Mouse (Mus musculus) intestine, embryonic 15.5 days (tissue): ENCODE measurements at regions not wholly inside any gene's neighbourhood (a gene's known extent, or its start where the extent isn't known, plus 50 kb on each side); places are given as distances from the start of the nearest gene placed in this dataset.

ENCODE experiments used
- ATAC-seq: fragments of 200-750 bp; cut with Nextera tagmentation; 2 replicates; pipeline ENCODE4 v1.8.0; 2017; ENCODE audit warnings: moderate TSS enrichment, moderate library complexity
- H3K27ac ChIP-seq: fragments of 300-500 bp; sonication (generic); 2 replicates; pipeline ENCODE4 v1.5.1; 2015; ENCODE audit warnings: mild to moderate bottlenecking, inconsistent platforms
- H3K27me3 ChIP-seq: fragments of 300-500 bp; sonication (generic); replicated peaks from 2 replicates; pipeline ENCODE4 v1.6.1; 2015; ENCODE audit warnings: inconsistent platforms
- H3K36me3 ChIP-seq: fragments of 300-500 bp; sonication (generic); 2 replicates; pipeline ENCODE4 v1.6.1; 2015; ENCODE audit warnings: inconsistent platforms
- H3K4me1 ChIP-seq: fragments of 300-500 bp; sonication (generic); replicated peaks from 2 replicates; pipeline ENCODE4 v1.6.1; 2015; ENCODE audit warnings: inconsistent platforms
- H3K4me2 ChIP-seq: fragments of 300-500 bp; sonication (generic); replicated peaks from 2 replicates; pipeline ENCODE4 v1.6.1; 2015; ENCODE audit warnings: mild to moderate bottlenecking, inconsistent platforms
- H3K4me3 ChIP-seq: fragments of 300-500 bp; sonication (generic); replicated peaks from 2 replicates; pipeline ENCODE4 v1.5.1; 2015; ENCODE audit warnings: inconsistent platforms
- H3K9ac ChIP-seq: fragments of 300-500 bp; sonication (generic); 2 replicates; pipeline ENCODE4 v1.6.1; 2015; ENCODE audit warnings: inconsistent platforms
- H3K9me3 ChIP-seq: fragments of 300-500 bp; sonication (generic); 2 replicates; pipeline ENCODE4 v1.6.1; 2016; ENCODE audit warnings: inconsistent platforms
- WGBS: fragments of 180-500 bp; shearing (Covaris S2); methylation state at CpG from one replicate; pipeline ENCODE4 v1.1.7; 2015; 5-methylcytosine and 5-hydroxymethylcytosine counted together

DNA sequence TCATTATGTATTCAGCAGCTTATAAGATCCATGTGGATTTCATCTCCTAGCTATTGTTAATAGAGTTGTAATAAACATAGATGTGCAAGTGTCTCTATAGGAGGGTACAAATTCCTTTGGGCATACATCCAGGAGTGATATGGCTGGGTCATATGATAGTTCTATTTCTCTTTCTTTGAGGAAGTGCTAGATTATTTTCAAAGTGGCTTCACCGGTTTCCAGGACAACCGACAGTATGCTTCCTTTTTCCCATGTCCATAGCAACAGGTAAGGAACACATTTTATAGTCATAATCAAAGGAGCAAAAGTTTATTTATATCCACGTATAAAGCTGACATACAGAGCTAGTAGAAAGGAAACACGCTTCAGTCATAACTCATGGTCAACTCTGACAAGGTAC, 710.2 kb upstream of the Tenm4 start:
- H3K27me3 ChIP-seq = no peaks in the 10 kb centered on the region
- WGBS = 81% methylated on average over 4 of the region's 4 CpGs

GRCm38 (mm10) chr7:95465506-95465905, 705.5 kb upstream of the Tenm4 start:
- H3K4me2 ChIP-seq = no peak overlapping the region
- no peak overlapping the region for H3K9ac ChIP-seq
- no peaks in the 10 kb centered on the region for H3K36me3 ChIP-seq
- H3K27ac ChIP-seq = no peak overlapping the region
- H3K9me3 ChIP-seq = no peaks in the 10 kb centered on the region
- WGBS = 87% methylated on average over 4 of the region's 4 CpGs
- no peak overlapping the region for H3K4me3 ChIP-seq
- no peaks in the 10 kb centered on the region for H3K4me1 ChIP-seq
- ATAC-seq = no peak
- no peaks in the 10 kb centered on the region for H3K27me3 ChIP-seq

More for the DNA sequence above, 710.2 kb upstream of the Tenm4 start:
- no peak overlapping the region for H3K9ac ChIP-seq
- ATAC-seq = no peak
- H3K9me3 ChIP-seq = no peaks in the 10 kb centered on the region
- no peak overlapping the region for H3K4me2 ChIP-seq
- no peak overlapping the region for H3K4me3 ChIP-seq
- H3K27ac ChIP-seq = no peak overlapping the region
- H3K36me3 ChIP-seq = no peaks in the 10 kb centered on the region
- no peaks in the 10 kb centered on the region for H3K4me1 ChIP-seq

DNA sequence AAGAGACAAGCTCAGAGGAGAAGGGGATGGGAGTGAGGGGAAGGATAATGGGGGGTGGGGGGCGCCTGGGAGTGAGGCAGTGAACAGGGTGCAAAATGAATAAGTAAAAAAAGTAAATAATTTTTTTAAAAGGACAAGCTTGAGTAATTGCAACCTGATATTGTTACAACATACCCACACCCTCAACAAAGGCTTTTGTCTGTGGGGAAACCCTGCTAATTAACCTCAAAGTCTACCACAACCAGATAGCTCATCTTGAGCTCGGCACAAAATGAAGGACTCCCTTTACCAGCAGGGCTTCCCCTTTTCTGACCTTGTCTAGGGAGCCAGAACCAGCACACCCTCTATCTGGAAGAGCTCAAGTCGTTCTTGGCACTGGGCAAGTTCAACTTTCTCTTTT, 704.0 kb upstream of the Tenm4 start:
- Histone ChIP-seq H3K27me3 (no peaks in the 10 kb centered on the region), H3K9ac (no peak overlapping the region), H3K27ac (no peak overlapping the region), H3K4me3 (no peak overlapping the region), H3K4me1 (no peaks in the 10 kb centered on the region), H3K9me3 (no peaks in the 10 kb centered on the region), H3K4me2 (no peak overlapping the region), H3K36me3 (no peaks in the 10 kb centered on the region)
- WGBS = 40% methylated on average over 3 of the region's 3 CpGs
- no peak for ATAC-seq

DNA sequence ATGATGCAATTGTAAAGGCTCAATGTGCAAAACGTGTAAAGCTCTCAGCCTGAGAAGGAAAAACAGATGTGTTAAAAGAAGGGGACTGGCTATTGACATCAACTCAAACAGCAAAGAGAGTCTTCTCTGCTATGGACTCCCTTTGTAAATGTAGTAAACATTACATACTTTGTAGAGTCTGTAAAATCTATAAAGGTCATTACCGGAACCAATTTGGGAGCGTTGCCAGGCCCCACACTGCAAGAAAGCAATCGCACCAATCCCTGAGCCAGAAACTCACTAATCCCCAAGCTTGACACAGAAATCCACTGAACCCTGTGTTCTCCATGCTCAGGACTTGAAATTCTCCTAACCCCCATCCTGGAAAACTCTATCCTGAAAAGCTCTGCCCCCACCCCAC, 697.2 kb upstream of the Tenm4 start:
- Histone ChIP-seq H3K4me2 (no peak overlapping the region), H3K27me3 (no peaks in the 10 kb centered on the region), H3K4me3 (no peak overlapping the region), H3K36me3 (no peaks in the 10 kb centered on the region), H3K9me3 (no peaks in the 10 kb centered on the region), H3K9ac (no peak overlapping the region), H3K27ac (no peak overlapping the region), H3K4me1 (no peaks in the 10 kb centered on the region)
- ATAC-seq = no peak
- 72% methylated on average over 4 of the region's 4 CpGs for WGBS

DNA sequence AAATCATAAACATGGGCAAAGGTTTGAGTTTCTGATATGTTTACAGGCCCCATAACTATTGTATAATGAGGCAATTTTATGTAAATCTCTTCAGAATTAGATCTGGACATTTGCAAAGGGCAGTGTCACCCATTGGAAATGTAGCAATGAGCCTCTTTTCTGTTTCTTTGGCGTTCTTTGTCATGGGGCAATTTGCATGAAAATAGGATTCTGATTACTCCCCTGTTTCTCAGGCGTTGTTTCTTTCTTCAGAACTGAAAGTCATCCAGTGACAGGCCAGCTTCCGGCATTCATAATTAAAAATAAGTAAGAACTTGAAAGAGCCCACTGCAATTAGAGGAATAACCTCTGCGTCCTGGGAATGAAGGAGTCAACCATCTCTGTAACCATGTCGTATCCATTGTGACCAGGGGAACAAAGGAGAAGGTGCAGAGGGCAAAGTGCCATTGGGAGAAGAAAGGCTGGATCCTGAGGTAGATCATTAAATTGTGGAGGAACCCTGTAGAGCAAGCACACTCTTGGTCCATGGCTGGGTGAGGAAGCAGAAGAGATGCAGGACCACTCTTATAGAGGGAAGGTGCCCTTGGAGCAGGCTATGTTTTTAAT, 690.8 kb upstream of the Tenm4 start:
- no peaks in the 10 kb centered on the region for H3K27me3 ChIP-seq
- WGBS = 65% methylated on average over 5 of the region's 5 CpGs

GRCm38 (mm10) chr7:95489666-95490065, 681.4 kb upstream of the Tenm4 start:
- no peak for ATAC-seq

More for the DNA sequence above, 690.8 kb upstream of the Tenm4 start:
- ATAC-seq = no peak
- H3K36me3 ChIP-seq = no peaks in the 10 kb centered on the region
- H3K9me3 ChIP-seq = no peaks in the 10 kb centered on the region
- no peak overlapping the region for H3K4me3 ChIP-seq
- H3K4me2 ChIP-seq = no peak overlapping the region
- no peak overlapping the region for H3K27ac ChIP-seq
- no peaks in the 10 kb centered on the region for H3K4me1 ChIP-seq
- no peak overlapping the region for H3K9ac ChIP-seq

GRCm38 (mm10) chr7:95494793-95495192, 676.3 kb upstream of the Tenm4 start:
- no peak for ATAC-seq
- no peaks in the 10 kb centered on the region for H3K36me3 ChIP-seq
- no peaks in the 10 kb centered on the region for H3K4me1 ChIP-seq
- H3K4me2 ChIP-seq = no peak overlapping the region
- WGBS = 70% methylated on average over 1 of the region's 1 CpGs
- no peaks in the 10 kb centered on the region for H3K9me3 ChIP-seq
- no peak overlapping the region for H3K4me3 ChIP-seq
- H3K9ac ChIP-seq = no peak overlapping the region
- H3K27me3 ChIP-seq = no peaks in the 10 kb centered on the region
- H3K27ac ChIP-seq = no peak overlapping the region

More at GRCm38 (mm10) chr7:95489666-95490065, 681.4 kb upstream of the Tenm4 start:
- Histone ChIP-seq H3K4me2 (no peak overlapping the region), H3K4me3 (no peak overlapping the region), H3K4me1 (no peaks in the 10 kb centered on the region), H3K9me3 (no peaks in the 10 kb centered on the region), H3K27ac (no peak overlapping the region), H3K27me3 (no peaks in the 10 kb centered on the region), H3K36me3 (no peaks in the 10 kb centered on the region), H3K9ac (no peak overlapping the region)
- 8% methylated on average over 4 of the region's 4 CpGs for WGBS

DNA sequence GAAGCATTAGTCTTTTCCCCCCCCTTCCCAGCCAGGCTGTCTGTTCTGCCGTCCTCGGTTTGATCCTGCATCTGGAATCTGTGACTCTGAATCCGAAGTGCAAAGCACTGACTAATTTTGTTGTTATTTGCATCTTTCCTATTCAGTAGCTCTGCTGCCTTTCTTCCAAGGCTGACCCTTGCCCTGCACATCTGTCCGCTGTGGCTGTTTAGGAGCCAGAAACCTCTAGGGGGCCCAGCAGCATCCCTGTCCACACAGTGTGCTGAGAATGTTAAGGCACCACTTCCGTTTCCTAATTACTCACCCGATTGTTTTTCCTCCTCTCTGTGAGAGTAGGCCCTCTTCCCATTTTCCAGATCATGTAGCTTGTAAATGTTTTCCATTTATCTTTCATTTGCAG, 668.1 kb upstream of the Tenm4 start:
- H3K4me2 ChIP-seq = no peak overlapping the region
- H3K9ac ChIP-seq = no peak overlapping the region
- ATAC-seq = no peak
- H3K36me3 ChIP-seq = no peaks in the 10 kb centered on the region
- WGBS = 33% methylated on average over 6 of the region's 6 CpGs
- H3K4me1 ChIP-seq = no peaks in the 10 kb centered on the region
- no peaks in the 10 kb centered on the region for H3K9me3 ChIP-seq
- no peaks in the 10 kb centered on the region for H3K27me3 ChIP-seq
- H3K27ac ChIP-seq = no peak overlapping the region
- H3K4me3 ChIP-seq = no peak overlapping the region

GRCm38 (mm10) chr7:95547256-95547655, 623.8 kb upstream of the Tenm4 start:
- ATAC-seq = no peak
- H3K27me3 ChIP-seq = no peaks in the 10 kb centered on the region
- no peaks in the 10 kb centered on the region for H3K9me3 ChIP-seq
- no peak overlapping the region for H3K9ac ChIP-seq
- 67% methylated on average over 3 of the region's 3 CpGs for WGBS
- no peaks in the 10 kb centered on the region for H3K4me1 ChIP-seq
- H3K4me2 ChIP-seq = no peak overlapping the region
- H3K4me3 ChIP-seq = no peak overlapping the region
- H3K36me3 ChIP-seq = no peaks in the 10 kb centered on the region
- no peak overlapping the region for H3K27ac ChIP-seq

DNA sequence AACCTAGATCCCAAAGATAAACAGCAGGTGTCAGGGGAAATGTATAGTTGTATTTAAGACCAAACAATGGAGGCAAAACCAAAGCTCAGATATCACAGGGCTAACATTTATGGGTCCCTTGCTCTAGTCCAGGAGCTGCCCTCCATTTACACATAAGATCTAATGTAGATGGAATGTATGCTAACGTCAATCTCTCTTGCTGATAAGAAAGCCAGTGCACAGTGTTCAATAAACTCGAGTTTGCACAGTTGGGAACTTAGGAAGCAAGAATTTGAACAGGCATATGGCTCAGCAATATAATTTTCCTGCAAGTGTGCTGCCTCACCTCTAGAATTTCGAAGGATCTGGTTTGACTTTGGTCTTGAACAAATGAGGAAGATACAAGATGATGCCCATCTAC, 620.9 kb upstream of the Tenm4 start:
- ATAC-seq = no peak
- H3K27ac ChIP-seq = no peak overlapping the region

DNA sequence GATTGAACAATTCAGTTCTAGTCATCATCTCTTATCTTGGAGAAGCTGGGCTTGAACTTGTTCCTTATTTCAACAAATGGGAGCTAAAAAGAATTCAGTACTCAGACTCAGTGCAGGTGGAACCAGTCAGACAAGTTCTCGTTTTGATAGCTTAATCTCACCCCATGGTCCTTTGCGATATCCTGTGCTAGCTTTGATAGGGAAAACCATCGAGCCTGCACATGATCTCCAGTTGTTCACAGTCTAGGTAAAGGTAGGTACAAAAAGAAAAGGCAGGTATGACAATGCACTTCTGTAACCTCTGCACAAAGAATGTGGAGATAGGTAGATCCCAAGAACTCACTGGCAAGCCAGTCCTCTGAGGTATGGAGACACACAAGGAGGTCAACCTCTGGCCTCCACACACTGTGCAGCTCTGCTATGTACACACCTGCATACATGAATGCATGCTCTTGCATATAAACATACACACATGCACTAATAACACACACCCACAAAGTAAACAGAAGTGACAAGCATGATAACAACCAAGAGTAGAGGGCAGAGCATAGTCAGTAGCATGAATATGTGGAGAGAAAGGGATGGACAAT, 619.2 kb upstream of the Tenm4 start:
- H3K9me3 ChIP-seq = no peaks in the 10 kb centered on the region
- H3K4me1 ChIP-seq = no peaks in the 10 kb centered on the region
- H3K4me2 ChIP-seq = no peak overlapping the region
- H3K36me3 ChIP-seq = no peaks in the 10 kb centered on the region
- no peaks in the 10 kb centered on the region for H3K27me3 ChIP-seq
- WGBS = 68% methylated on average over 3 of the region's 3 CpGs
- no peak overlapping the region for H3K4me3 ChIP-seq
- peak; percentile 31; the same call in 1 of the 2 replicates for ATAC-seq
- H3K27ac ChIP-seq = no peak overlapping the region
- H3K9ac ChIP-seq = no peak overlapping the region

More for the DNA sequence above, 620.9 kb upstream of the Tenm4 start:
- Histone ChIP-seq H3K9ac (no peak overlapping the region), H3K4me2 (no peak overlapping the region), H3K27me3 (no peaks in the 10 kb centered on the region), H3K4me1 (no peaks in the 10 kb centered on the region), H3K36me3 (no peaks in the 10 kb centered on the region), H3K4me3 (no peak overlapping the region), H3K9me3 (no peaks in the 10 kb centered on the region)
- 47% methylated on average over 3 of the region's 3 CpGs for WGBS

- no peak for ATAC-seq
- Histone ChIP-seq H3K4me1 (no peaks in the 10 kb centered on the region), H3K27ac (no peak overlapping the region), H3K4me2 (no peak overlapping the region), H3K27me3 (no peaks in the 10 kb centered on the region), H3K4me3 (no peak overlapping the region), H3K9me3 (no peaks in the 10 kb centered on the region), H3K36me3 (no peaks in the 10 kb centered on the region), H3K9ac (no peak overlapping the region)
- 66% methylated on average over 2 of the region's 2 CpGs for WGBS
Observed at GRCm38 (mm10) chr7:95558589-95558988, 612.5 kb upstream of the Tenm4 start.

DNA sequence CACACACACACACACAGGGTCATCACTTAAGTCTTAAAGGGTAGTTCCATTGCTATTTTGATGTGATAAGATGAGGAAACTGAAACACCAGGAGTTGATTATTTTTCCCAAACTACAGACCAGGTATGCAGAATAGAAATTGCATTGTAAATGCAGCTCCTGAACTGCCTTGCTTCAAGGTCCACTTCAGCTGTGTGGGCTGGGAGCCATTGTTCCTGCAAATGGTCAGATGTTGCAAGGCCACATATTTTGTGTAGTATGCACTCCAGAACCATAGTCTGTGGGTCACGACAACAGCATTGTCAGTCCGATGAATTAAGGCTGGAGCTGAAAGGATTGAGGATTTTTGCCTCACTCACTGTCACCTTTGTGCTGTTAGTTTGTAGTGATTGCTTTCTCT, 592.4 kb upstream of the Tenm4 start:
- no peak for ATAC-seq
- Histone ChIP-seq H3K36me3 (no peaks in the 10 kb centered on the region), H3K27me3 (no peaks in the 10 kb centered on the region), H3K27ac (no peak overlapping the region), H3K9me3 (no peaks in the 10 kb centered on the region), H3K4me1 (no peaks in the 10 kb centered on the region), H3K9ac (no peak overlapping the region), H3K4me3 (no peak overlapping the region), H3K4me2 (no peak overlapping the region)
- 89% methylated on average over 2 of the region's 2 CpGs for WGBS
